Mouse (Mus musculus) ZHBTc4 (cell line): ENCODE data around the gene Plau.

Experiments used
- DNase-seq: peaks from one replicate; pipeline ENCODE4 v3.0.0-alpha.2; 2011; ENCODE audit warnings: low read depth, low spot score

The Plau gene

GRCm38 (mm10) chr14:20844671-20845576 lies 8.5 kb downstream of the Plau start:
- DNase-seq = peak; percentile 17

DNA sequence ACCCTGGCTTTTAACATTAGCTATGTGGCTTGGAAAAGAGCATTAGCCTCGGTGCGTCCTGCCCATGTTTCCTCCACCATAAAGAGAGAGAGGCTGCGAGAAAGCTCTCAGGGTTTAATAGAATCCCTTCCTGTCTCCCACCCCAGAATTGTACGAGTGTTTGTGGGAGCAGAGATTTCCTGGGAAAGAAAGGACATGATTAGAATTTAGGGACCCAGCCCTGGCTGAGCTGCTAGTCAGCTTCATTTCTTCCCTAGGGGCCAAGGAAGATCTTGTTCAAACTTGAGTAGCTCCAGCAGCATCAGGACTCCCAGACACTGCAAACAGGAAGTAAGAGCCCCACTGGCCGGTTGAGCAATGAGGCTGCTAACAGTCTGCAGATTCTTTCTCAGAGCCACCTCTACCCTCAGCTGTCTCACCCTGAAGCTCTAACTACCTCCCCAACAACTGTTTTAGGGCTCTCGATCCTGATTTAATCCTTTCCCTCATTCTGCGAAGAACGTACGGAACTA lies 9.2 kb downstream of the Plau start:
- DNase-seq = peak; percentile 40

- peak; percentile 39 for DNase-seq
Measured at GRCm38 (mm10) chr14:20846214-20846613, 9.8 kb downstream of the Plau start.

DNA sequence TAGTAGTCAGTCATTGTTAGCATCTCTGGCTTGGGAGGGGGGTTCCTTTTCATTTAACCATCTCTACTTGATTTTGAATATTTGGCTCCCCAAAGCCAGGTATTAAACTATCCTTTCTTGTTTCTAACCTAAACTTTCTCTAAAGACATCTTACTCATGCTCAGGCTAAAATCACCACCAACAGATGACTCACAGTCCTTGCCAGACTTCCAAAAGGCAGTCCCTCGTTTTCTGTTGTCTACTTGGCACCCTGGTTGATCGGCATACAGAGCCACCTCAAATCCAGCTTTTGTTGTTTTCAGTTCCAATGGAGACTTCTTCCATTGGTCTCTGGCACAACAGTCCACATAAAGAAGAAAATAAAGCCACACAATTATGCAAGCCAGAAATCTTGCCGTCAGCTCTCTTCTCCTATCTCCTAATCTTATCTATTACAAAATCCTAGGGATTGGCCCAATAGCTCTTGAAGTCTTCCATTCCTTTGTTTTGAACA lies 11.2 kb downstream of the Plau start:
- DNase-seq = no peak

GRCm38 (mm10) chr14:20849753-20850152 lies 13.3 kb downstream of the Plau start:
- no peak for DNase-seq

- DNase-seq = no peak
Measured at GRCm38 (mm10) chr14:20850498-20850897, 14.0 kb downstream of the Plau start.

DNA sequence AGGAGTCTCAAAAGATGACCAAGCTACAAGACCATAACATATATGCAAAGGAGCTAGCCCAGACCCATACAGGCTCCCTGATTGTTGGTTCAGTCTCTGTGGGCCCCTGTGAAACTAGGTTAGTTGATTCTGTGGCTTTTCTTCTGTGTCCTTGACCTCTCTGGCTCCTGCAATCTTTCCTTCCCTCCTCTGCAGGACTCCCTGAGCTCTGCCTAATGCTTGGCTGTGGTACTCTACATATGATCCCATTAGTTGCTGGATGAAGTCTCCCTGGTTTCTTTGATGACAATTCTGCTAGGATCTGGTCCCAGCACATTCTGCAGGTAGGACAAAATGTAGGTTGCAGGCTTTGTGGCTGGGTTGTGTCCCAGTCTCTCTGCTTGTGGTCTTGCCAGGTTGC lies 15.3 kb downstream of the Plau start:
- DNase-seq = no peak

- DNase-seq = no peak
Measured at GRCm38 (mm10) chr14:20861152-20861551, 24.7 kb downstream of the Plau start.

- DNase-seq = no peak
Measured at GRCm38 (mm10) chr14:20861559-20861958, 25.1 kb downstream of the Plau start.

DNA sequence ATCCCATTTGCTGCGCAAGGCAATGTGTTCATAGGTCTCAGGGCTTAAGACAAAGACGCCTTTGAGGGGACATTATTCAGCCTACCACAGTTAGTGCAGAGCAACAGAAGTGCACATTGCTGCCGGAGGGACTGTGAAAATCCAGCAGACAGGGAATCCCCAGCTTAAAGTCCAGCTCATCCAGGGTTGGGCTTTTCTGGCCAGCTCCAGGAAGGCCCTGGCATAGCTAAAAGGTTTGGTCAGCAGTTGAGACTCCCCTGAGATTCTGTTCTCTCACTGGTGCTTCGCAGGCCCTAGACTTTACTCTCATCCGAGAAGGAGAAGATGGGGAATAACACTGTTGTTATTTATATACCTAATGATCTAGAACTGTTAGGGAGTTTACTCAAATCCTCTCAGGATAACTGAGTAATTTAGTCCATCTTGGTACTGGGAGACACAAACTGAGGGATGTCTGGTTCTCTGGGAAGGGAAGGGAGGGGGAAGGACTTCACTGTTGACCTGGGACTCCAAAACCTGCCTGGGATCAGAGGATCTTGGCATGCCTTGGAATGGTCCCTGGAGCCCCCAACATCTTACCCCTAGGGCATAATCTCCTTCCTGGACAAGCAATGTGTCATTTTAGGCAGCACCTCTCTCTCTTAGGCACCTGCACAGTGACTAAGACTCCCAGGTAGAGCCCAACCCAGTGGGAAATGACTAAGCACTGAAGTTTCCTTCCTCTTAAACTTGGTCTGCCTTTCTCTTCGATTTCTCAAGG lies 27.0 kb downstream of the Plau start:
- no peak for DNase-seq

DNA sequence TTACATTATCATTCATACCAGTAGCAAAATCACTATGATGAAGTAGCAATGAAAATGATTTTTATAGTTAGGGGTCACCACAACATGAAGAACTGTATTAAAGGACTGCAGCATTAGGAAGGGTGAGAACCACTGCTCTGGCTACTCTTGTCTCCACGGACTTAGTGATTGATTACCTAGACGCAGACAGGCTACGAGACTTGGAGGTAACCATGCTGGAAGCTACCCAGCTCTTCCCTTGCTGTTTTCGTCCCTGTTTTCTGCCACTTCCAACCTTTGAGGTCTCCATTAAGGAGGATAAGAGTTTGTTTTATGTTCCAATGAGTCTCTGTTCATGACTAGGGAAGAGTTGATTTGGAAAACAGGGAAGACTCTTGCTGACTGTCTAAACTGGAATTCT lies 27.7 kb downstream of the Plau start:
- DNase-seq = no peak

DNA sequence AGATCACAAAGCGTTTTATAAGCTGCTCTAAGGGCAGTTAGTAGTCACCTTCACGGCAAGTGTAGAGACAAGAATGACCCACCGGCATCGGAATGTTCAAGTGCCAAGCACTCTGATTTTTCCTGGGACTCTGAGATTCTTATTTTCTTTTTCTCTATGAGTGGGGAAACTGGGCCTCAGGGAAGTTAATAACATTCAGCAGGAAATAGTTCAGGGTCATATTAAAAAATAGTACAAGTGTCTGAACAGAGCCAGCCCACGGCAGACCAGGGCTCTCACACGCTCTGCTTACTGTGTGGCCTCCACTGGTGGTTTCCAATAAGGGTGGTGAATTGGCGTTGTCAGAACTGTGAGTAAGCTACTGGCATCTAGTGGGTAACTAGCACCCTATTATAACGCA lies 29.1 kb downstream of the Plau start:
- no peak for DNase-seq

DNA sequence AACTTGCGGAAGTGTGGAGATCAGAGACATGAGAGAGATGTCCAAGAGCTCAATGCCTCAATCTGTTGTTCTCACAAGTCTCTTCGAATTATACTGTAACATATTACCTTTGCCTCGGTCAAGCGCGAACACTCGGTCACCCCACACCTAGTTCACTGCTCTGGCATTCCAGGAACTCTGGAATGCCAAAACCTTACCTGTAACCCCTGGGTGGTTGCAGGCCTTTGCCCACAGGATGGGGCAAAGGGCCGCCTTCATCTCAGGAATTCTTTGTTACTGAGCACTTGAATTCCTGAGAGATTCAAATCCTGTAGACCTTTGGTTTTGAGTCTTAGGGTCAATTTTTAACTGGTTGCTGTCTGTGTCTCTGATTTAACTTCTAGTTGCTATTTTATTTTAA lies 29.9 kb downstream of the Plau start:
- DNase-seq = no peak

GRCm38 (mm10) chr14:20870110-20870509 lies 33.6 kb downstream of the Plau start:
- DNase-seq = no peak

- DNase-seq = no peak
Measured at GRCm38 (mm10) chr14:20871495-20871894, 35.0 kb downstream of the Plau start.

DNA sequence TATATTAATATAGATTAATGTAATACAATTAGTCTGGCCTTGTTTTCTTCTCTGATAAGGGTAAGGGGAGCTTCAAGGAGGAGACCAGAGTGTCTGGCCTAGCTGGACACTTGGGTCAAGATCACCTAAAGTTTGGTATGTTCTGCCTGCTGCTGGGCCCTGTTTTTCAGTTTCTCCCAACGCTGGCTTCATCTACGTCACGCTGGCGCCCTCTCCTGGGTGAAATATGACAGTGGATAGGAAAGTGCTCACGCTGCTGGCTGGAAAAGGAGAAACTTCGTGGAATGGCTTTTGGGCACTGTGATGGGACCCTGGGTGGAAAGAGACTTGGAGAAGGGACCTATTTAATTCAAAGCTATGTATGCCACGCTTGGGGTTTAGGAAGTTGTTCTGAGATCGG lies 36.8 kb downstream of the Plau start:
- DNase-seq = peak; percentile 77

GRCm38 (mm10) chr14:20873931-20874330 lies 37.5 kb downstream of the Plau start:
- DNase-seq = no peak

DNA sequence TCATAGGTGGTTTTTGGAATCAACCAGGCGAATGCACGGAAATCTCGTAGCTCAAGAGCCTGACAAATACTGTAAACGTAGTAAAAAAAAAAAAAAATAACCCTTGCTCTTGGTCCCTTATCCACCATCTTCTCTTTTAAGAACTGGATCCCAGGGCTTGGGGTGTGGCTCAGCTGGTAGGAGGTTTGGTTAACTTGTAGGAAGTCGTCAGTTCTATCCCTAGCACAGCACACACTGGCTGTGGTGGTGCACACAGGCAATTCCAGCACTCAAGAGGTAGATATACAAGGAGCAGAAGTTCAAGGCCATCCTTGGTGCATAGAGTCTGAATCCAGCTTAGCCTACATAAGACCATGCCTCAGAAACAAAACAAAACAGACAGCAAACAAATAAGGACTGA lies 48.2 kb downstream of the Plau start:
- no peak for DNase-seq

DNA sequence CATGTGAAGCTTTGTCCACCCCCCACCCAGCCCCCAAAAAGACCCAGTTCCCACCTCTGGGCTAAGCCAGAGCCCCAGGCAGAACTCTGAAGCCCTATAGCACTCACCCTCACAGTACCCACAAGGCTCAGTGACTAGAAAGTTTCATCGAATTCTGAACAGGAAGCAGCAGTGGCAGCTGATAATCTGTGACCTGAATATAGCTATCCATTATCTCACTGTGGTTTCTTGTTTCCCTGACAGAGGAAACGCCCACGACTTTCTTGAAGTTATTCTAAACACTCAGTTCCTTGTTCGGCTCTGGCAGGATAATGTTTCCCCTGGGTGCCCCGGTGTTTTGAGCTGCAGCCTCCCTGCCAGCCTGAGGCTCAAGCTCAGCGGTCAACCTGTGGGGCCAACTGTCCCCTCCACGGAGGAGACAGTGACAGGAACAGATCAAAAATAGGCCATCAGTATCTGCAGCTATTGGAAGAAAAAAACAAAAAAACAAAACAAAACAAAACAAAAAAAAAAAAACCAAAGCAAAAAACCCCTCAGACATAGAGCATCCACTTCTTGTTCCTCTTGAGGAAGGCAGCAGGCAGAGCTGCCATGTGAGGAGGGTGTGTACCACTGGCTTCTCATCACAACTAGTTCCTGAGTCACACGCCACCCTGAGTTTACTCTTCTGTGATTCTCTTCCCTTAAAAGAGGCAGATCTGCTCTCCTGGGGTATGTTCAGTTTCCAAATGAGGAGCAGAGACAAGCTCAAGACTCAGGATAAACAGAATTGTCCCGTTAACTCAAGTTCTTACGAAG lies 48.8 kb downstream of the Plau start:
- no peak for DNase-seq

- peak; percentile 50 for DNase-seq
Measured at GRCm38 (mm10) chr14:20886266-20886665, 49.8 kb downstream of the Plau start.

GRCm38 (mm10) chr14:20887541-20888085 lies 51.2 kb downstream of the Plau start:
- DNase-seq = no peak
